Mouse (Mus musculus) right cerebral cortex, postnatal 4 days (tissue): ENCODE measurements at regions not wholly inside any gene's neighbourhood (a gene's known extent, or its start where the extent isn't known, plus 50 kb on each side); places are given as distances from the start of the nearest gene placed in this dataset.
"Not testable (repeated sequence)": the region's sequence is repeated elsewhere in the genome, so short reads cannot be mapped to it uniquely, and the experiment has no call there.

ENCODE experiments used
- DNase-seq: peaks from one replicate; pipeline ENCODE4 v3.0.0-alpha.2; 2022

DNA sequence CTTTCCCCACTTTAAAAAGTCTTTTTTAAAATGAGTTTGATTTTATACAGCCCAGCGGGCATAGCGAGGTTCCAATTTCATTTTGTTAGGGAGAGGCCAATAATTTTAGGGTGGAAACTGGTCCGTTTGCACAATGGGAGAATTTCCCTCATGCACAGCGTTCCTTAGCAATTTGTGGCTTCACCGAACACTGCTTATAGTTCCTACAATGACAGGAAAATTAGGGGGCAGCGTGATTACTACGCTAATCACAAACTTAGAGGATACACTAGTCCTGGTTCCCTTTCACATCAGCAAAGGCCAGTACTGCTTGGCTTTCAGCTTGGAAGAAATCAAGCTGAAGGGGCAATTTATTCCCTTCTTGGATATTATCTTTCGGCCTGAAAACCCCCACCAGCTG, 745.1 kb upstream of the Gm19410 start:
- DNase-seq = no peak

DNA sequence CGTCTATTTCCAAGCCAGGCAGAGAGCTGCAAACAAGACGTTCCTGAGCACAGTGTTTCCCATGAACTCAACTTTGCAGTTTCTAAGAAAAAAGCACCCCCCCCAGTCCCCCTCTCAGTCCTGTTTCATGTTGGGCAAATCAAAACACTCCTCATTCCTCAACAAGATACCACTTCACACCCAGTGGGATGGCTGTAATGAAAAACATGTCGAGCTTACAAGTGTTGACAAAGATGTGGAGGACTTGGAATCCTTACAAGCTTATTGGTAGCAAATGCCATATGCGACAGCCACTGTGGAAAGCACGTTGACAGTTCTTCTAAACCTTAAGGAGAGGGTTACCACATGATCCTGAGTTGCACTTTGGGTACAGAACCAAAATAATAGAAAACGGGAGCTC, 742.9 kb upstream of the Gm19410 start:
- no peak for DNase-seq

DNA sequence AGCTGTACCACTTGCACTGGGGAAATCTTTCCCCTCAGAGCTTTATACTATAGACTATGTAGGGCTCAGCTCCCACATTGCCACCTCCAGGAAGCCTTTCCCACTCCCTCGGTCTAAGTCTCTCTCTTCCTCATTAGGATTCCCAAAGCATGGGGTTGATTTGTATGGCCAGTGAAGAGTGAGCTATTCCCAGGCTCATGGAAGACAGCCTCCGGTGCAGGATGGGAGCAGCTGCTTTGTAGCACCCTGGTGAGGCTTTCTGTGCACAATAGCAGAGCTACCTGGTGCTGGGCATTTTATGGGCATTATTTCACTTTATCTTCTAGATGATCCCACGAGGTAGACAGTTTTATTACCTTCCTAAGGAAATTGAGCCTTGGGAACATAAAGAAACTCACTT, 717.8 kb upstream of the Gm19410 start:
- no peak for DNase-seq

DNA sequence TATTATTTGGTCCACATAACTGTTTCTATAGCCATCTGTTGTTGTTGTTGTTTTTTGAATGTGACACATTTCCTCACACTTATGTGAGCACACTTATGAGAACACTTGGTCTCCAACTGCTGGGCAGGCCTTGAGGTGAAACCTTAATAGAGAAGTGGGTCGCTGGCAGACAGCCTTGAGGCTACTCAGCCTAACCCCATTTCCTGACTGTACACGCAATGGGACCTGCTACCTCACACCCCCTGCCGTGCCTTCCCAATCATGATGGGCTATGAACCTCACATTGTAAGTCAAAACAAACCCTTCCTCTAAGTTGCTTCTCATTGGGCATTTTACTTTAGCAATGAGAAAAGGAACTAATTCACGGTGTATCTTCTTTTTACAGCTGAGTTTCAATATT, 712.1 kb upstream of the Gm19410 start:
- no peak for DNase-seq

DNA sequence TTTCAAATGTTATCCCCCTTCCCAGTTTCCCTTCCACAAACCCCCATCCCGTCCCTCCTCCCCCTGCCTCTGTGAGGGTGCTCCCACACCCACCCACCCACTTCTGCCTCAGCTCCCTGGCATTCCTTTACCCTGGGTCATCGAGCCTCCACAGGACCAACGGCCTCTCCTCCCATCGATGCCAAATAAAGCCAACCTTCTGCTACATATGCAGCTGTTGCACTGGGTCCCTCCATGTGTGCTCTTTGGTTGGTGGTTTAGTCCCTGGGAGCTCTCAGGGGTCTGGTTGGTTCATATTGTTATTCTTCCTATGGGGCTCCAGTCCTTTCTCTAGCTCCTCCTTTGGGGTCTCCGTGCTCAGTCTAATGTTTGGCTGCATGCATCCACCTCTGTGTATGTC, 704.5 kb upstream of the Gm19410 start:
- no peak for DNase-seq

DNA sequence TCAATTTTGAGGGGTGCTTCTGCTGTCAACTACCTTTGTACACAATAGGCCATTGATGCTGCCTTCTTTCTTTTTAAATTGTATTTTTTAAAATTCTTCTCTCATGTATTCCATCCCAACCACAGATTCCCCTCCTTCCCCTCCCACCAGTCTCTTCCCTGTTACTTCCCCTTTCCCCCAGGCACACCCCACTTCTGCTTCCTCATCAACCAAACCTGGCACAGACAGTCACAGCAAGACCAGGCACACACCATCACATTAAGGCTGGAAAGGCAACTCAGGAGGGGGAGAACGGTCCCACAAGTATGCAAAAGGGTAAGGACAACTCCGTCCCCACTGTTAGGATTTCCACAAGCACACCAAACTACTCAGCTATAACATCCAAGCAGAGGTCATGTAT, 697.4 kb upstream of the Gm19410 start:
- no peak for DNase-seq

DNA sequence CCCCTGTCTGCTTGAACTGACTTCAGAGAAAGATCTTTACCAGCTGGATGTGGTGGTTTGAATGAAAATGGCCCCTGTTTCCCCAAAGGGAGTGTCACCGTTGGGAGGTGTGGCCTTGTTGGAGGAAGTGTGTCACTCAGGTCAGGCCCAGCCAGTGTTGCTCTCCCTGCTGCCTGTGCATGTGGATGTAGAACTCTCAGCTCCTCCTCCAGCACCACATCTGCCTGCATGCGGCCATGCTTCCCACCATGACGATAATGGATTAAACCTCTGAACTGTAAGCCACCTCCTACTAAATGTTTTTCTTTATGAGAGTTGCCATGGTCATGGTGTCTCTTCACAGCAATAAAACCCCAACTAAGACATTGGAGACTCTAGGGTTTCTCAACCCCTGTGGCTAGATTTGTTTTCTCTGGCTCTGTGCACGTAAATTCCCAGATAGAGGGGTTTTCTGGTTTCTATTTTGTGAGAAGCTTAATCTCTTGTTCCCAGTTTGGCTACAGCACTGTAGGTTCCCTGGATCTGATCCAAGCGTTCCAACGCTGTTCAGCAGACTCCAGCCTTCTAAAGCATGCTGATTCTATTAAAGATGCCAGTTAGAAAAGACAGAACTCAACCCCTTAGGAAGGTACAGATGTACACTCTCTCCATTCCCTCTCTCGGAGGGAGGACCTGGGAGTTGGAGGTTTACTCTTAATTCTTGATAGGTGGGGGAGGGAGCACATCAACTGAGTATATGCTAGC, 695.2 kb upstream of the Gm19410 start:
- peak; percentile 12 for DNase-seq

DNA sequence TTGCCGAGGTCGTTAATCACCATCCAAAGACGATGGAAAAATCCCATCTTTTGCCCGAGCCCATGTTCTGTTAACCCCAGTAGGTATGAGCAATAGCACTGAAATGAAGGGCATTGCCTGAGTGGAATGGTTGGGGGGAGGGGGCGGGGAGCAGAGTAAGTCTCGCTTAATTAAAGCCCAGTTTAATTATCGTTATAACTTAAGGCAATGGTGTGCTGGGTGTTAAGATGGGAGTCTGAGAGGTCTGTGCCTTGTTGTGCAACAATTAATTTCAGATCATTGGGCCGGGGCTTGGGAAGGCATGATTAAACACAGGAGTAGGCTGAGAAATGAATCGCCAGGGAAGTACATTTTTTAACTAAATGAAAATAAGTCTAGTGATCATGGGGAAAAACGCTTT, 689.6 kb upstream of the Gm19410 start:
- no peak for DNase-seq

DNA sequence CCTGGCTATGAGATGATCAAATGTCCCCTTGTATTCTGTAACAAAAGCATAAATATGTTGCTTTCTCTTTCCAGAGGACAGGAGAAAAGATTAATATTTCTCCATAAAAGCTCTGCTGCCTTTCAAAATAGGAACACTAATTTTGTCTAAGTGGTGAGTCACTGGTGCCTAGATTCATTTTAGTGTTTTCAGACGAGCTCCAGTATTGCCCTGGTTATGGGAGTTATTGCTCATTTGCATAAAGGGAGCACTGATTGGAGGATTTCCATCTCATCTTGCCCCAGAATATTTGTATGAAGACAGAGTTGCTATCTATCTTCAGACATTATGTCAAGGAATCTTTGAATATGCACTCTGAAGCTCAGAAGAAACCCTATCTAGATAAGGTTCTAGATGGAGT, 682.4 kb upstream of the Gm19410 start:
- no peak for DNase-seq

DNA sequence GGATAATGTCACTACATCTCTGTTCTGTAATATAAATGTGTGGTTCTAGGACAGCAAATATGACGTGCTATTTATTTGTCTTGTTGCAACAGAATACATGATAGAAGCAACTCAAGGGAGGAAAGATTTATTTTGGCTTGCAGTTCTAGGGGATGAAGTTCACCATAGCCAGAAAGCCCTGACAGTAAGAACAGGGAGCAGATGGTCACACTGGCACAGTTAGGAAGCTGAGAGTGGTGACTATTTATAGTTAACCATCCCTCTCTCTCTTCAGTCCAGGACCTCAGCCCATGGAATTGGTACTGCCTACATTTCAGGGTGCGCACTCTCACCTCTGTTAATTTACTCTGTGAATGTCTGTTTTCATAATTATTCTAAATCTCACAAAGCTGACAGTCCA, 678.5 kb upstream of the Gm19410 start:
- no peak for DNase-seq

DNA sequence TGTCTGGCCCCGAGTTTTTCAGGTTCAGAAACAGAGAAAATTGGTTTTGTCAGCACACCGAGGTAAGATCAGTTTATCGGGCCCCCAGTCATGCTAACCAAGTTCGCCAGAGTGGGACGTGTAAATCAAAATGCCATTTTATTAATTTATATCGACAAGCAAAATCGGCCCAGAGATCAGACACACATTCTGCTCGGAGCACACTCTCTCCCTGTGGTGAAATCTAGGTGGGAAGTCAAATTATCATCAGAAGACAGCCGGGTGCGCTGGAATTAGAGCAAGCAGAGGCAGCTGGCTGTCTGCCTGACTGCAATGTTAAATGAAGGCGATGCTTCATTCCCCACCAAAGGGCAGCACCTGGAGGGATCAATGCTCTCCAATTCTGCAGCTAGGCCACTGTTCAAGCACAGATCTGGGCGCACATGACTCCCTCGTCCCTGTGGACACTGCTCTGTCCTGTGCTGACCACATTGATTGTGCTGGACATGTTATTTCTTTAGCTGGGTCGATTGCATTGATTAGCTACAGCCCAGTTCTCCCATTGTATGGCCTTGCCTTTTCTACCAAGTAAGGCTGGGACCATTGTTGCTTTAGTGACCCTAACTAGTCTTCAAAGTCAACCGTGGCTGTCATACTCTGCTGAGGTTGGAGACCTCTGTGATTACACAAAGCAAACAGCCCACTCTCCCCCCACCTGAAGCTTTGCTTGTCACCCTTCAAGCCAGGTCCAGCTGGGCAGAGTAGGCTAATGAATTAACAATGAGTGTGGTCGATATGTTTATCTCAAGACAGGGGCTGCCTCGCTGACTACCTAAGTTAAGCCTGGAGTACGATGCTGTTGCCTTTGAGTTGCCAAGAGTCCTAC, 677.0 kb upstream of the Gm19410 start:
- DNase-seq = no peak

DNA sequence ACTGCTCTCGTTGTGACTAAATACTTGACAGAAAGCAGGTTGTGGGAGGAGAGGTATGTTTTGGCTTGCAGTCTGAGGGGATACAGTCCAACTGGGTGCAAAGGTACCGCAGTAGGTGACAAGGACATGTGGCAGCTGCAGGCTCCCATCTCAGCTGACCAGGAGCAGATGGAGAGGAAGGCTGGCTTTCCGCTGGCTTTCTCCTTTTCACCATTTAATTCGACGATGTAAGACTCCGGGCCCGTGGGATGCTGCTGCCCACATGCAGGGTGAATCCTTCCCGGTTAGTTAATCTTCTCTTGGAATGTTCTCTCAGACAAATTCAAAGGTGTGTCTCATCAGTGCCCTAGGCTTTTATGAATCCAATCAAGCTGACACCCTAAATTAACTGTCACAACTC, 676.1 kb upstream of the Gm19410 start:
- no peak for DNase-seq

DNA sequence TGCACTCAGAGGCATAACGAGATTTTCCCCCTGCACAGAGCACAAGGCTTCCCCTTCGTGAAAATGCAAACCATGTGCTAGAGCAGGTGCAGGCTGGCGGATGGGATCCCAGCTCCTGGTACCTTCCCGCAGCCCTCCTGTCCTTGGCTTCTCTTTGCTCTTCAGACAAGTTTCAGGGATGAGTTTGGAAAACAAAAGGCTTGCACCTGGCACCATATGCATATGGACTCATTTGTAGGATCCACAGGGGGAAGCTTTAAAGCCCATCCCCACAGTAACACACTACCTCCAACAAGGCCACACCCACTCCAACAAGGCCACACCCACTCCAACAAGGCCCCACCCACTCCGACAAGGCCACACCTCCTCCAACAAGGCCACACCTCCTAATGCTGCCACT, 663.9 kb upstream of the Gm19410 start:
- DNase-seq = no peak

DNA sequence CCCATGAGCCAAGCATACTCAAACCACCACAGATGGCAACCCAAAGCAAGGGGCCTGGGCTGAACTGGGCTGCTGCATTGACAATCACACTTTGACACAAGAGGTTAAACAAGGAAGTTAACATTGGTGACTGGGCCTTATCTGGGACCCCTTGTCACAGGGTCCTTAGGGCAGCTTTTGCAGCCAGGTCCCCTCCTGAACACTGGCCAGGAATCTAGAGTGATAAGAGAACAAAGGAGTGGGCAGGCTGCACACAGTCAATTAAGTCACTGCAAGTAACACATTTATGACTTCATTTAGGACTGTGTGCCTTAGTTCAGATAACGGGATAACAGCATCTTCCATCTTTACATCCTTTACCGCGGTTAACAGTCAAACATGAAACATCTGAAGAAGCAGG, 663.5 kb upstream of the Gm19410 start:
- not testable (repeated sequence) for DNase-seq

DNA sequence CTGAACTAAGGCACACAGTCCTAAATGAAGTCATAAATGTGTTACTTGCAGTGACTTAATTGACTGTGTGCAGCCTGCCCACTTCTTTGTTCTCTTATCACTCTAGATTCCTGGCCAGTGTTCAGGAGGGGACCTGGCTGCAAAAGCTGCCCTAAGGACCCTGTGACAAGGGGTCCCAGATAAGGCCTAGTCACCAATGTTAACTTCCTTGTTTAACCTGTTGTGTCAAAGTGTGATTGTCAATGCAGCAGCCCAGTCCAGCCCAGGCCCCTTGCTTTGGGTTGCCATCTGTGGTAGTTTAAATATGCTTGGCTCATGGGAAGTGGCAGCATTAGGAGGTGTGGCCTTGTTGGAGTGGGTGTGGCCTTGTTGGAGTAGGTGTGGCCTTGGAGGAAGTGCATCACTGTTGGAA, 661.1 kb upstream of the Gm19410 start:
- not testable (repeated sequence) for DNase-seq

DNA sequence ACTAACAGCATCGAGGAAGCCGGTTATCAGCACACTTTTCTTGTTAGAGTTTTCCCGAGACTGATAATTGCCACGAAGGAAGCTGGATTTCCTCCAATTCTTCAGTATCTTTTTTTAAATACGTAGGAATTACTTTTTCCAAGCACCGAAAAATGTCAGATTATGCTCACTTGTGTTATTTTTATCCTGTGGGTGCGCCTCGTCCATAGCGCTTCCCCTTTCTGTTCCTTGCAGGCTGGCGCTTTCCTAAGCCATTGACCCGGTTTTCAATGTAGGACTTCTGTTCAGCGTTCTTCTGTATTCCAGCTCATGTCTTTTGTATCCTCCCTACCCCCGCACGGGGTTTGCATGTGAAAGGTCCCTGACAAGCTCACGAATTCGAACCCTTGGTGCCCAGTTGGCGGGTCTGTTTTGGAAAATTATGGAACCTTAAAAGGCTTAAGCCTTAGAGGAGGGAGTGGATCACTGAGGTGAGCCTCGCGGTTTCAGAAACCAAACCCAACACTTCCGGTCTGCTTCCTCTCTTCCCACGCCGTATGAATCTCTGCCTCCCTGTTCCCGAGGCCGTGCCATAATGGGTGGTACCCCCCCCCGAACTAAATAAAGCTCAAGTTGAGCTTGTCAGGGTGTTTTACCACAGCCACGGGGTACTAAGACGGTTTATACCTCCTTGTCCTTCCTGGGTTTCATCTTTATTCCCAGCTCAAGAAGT, 655.9 kb upstream of the Gm19410 start:
- DNase-seq = no peak

DNA sequence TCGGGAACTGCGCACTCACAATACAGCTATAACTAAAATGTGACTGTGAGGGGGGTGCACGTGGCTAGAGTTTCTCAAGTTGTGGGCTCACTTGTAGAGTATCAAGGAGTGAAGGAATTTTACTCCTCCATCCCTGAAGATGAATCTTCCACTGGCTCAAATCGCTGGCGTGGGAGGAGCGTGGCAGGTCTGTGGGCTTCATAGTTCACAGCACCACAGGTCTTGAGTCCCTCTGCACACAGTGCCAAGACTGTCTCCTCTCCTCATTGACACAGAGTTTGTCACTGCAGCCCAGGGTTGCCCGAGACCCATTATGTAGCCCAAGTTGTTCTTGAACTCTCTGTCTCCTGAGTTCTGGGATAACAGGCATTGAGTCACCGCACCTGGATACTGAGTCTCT, 655.3 kb upstream of the Gm19410 start:
- no peak for DNase-seq

DNA sequence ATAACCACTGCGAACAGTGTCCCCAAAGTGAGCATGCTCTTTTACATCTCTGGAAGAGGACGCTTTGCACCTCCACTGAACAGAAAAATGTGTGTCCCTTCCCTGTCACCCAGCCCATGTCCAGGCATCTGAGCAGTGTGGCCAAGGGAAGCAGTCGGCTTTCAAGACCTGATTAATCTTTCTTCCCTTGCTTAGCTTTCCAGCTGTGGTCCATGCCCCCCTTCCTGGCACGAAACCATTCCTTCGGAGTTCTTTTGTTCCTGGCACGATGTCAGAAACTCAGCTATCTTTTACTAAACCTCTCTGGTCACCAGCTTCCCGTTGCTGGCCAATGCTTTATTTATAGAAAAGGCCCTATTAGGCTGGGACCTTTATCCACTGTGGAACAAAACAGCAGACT, 654.5 kb upstream of the Gm19410 start:
- DNase-seq = no peak

DNA sequence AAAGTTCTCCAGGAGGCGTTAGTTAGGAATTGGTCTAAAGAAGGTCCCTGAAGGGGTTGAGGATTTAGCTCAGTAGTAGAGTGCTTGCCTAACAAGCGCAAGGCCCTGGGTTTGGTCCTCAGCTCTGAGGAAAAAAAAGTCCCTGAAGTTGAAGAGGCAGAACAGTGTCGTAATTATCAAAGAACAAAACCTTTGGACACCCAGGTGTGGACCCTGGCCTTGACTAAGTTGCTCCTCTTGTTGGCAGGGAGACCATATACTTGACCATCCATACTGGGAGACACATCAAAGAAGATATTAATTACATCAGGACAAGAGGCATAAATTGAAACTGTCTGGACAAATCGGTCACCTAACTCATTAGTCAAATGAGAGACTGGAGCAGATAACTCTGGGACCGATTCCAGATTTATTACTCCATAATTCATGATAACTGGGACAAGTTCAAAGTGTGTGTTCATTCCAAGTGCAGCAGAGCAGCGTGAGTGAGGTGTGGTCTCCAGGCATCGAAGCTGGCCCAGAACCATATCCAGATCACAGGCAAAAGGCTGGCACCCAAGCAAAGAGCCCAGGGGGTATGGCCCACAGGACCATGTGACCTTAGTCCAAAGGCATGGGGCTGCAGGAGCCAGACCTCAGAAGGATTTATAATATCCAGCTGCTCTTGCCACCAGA, 652.9 kb upstream of the Gm19410 start:
- DNase-seq = no peak

DNA sequence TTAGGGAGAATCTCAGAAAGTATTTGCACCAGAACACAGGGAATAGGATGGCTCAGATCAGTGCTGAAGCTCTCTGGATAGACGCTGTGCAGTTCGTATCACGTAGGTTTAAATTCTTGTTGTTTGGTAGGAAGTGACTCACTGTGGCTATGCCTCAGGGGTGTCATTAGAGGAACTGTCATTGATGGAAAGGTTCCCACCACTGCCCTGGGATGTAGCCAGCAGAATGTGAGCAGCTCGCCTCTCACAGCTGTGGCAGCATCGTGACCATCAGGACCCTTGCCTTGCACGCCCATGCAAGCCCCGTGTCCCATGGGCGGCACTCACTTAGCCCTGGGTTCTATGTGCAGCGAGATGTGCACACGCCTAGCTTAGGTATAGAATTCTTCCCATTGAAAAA, 651.6 kb upstream of the Gm19410 start:
- no peak for DNase-seq

DNA sequence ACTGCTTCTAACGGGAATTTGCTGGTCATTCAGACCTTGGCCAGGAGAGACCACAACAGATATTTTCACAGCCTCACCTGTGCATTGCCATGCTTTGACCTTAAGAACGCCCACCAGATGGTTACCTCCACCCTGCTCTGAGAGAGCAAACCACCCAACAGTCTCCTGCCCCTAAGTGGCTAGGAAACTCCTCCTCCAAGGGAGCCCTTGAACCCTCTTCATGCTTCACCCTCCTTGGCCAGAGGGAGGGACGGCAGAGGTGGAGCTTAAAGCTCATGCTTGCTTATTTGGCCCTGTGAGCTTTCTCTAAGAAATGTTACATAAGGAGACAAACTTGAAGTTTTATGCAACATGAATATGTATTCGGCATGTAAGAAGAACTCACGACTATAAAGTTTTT, 645.0 kb upstream of the Gm19410 start:
- no peak for DNase-seq

DNA sequence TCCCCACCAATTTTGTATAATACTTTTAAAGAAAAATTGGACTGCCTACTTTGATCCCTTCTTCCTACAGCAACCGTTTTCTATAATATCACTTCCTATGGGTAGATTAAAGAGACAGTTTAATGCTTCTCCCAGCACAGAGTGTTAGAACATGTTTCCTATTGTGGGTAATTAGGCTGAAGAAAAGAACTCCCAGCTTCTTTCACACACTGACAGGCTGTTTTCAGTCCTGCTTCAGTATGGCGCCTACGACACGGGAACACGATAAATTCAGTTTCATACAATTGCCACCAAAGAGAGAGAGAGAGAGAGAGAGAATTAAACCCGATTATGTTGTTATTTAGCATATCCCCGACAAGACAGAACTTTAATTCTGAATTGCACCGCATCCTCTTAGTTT, 644.5 kb upstream of the Gm19410 start:
- no peak for DNase-seq

DNA sequence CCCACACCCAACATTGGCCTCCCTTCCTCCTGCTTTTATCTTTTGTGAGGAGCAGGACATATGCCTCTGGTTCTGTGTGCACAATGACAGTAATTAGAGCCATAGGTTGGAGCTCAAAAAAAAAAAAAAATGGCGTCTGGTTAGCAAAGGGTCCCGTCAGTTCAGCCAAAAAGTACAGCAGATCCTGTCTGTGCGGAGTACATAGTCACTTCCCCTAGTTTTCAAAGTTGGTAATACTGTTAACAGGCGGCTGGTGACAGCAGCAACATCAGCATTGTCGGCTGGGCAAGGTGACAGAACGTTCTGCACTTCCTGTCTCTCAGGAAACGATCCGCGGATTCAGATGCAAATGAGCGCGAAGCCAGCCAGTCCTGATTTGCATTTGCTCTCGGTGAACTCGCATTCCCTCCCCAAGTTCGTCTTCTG, 642.4 kb upstream of the Gm19410 start:
- DNase-seq = peak; percentile 43
